Mouse (Mus musculus): ENCODE measurements around the gene Il11ra1.
A peak's percentile ranks its signal among the peaks of the same experiment; 100 is the strongest.
"Not testable (repeated sequence)": the region's sequence is repeated elsewhere in the genome, so short reads cannot be mapped to it uniquely, and the experiment has no call there.

Gene Il11ra1

DNA sequence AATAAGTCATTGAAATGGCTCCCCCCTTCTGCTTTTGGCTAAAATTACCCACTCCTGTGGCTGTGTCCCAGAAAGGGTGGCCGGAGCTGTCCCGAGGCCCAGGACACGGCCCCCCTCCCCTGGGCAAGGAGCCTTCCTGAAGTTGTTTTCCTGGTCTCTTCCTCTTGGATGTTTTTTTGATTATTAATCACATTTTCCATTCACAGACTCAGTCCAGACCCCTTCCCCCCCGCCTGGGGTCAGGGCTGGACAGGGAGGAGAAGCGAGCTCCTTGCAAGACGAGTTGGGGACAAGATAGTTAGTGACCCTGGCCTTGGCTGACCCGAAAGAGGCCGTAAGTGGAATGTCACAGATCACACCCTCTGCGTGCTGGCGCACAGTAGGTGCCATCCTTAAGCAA lies at the start of gene Il11ra1:
Il11ra1 (plus strand) TSS at position 207 of the 400 bp plus-strand sequence.
- not testable (repeated sequence) for DNase-seq

DNA sequence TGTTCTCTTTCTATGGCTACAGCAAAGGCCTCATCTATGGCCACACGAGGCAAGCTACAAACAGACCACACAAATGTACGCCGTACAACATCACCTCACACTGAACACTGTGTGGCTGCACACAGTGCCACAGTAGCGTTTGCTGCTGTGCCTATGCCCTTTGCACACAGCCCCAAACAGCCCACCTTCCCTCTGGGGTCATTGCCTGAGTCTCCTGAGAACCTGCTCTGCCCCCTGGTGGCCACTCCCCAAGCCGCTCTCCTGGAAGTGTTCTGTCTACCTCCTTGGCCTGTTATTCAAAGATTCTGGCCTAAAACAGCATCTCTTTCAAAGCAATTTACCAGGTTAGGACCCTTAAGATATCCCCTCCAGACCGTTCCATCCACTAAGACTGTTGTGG lies 46.5 kb upstream of the Il11ra1 start:
- DNase-seq = peak; percentile 71

DNA sequence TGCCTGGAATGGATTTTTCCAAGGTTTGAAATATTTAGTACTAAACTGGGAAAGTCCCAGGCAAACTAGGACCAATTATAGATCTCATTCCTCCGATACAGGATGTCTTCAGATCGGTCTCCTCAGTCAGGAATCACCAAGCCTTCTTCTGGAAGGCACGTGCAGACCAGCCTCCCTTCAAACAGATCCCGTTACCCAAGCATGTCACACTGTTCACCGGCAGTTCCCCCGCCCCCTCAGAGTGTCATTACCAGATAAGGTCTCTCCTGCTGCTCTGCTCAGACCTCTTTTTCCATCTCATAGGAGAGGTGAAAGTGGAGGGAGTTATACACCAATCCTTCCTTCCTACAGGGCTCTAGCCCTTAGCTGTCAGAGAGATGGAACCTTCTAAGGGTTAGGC lies 46.1 kb upstream of the Il11ra1 start:
- DNase-seq = no peak

DNA sequence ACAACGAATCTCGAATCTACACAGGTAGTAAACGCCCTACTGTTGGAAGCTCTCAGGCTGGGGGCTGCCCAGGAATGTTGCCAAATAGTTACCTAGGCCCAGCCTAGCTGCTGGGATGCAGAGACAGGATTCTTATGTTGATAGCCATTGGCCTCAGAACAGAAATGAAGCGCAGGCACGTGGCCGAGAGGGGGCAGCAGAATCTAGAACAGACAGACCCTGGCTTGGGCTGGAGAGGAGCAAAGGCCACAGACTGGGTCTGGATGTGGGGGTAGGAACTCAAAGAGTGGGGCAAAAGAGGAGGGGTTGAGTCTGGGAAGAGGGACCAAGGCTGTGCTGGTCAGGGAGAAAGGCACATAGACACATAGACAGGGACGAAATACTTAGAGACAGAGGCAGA lies 45.6 kb upstream of the Il11ra1 start:
- DNase-seq = peak; percentile 35

DNA sequence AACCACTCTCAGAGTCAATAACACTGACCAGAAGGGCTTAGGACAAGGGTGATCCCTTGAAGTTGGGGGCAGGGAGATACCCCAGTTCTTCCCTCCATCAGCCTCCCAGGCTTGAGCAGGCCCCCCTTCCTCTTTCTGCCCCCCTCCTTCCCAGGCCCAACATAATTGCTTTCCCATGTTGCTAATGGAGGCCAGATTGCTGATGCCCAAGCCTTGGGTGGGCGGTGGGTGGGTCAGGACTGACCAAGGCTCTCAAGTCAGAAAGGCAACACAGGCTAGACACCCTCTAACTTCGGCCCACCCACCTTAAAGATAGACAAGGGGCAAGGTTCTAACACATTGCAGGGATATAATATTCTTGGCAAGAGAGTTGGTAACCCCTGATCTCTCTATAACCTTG lies 44.3 kb upstream of the Il11ra1 start:
- DNase-seq = no peak

- DNase-seq = no peak
These were observed 41.0 kb upstream of the Il11ra1 start for GRCm38 (mm10) chr4:41658566-41659384.

DNA sequence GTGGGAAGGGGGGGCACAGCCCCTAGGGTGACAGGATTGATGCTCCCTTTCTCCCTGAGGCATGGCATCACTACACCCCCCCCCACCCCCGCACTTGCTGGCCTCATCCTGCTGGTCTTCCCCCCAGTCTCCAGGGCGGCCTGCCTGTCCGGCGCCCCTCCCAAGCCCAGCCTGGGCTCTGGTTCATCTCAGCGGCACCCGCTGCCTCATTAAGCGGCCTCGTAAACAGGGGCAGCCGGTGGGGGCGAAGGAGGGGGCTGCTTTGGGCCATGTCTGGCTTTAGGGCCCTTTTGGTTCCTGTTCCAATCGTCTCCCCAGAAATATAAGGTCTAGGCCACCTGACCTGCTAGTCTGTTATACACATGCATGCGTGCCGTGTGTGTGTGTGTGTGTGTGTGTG lies 40.2 kb upstream of the Il11ra1 start:
- DNase-seq = no peak

GRCm38 (mm10) chr4:41660851-41661430 lies 38.8 kb upstream of the Il11ra1 start:
- DNase-seq = no peak

DNA sequence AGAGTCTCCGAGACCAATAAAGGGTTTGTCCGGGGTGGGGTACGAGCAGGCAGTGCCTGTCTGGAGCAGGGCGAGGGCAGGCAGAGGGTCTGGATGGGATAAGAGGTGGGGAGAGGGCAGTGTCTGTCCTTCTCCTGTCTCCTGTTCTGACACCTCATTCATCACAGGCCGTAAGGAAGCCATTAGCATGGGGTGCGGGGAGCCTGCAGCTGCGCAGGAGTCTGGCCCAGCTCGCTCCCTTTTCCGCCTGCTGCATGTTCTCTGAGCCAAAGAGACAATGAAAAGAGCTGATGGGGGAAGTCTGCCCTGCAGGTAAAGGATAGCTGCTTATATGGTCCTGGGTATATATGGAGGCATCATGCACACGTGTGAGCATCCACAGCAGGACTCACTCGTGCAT lies 37.1 kb upstream of the Il11ra1 start:
- no peak for DNase-seq

GRCm38 (mm10) chr4:41663614-41664013 lies 36.2 kb upstream of the Il11ra1 start:
- no peak for DNase-seq

DNA sequence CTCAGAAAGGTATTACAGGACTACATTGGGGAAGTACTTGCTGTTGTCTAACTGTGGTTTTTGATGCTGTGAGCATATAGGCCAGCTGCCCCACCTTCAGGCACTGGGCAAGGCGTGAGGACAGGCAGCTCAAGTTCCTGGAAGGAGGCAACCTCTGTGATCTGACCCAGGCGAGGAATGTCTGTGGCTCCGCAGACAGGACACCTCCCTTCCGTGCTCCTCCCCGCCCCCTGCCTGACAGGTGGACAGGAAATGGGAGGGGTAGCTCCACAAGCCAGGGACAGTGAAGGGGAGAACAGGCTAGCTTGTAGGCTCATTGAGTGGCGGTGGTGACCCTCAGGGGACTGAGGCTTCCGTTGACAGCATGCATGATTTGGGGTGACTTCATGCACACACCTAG lies 35.3 kb upstream of the Il11ra1 start:
- DNase-seq = no peak

DNA sequence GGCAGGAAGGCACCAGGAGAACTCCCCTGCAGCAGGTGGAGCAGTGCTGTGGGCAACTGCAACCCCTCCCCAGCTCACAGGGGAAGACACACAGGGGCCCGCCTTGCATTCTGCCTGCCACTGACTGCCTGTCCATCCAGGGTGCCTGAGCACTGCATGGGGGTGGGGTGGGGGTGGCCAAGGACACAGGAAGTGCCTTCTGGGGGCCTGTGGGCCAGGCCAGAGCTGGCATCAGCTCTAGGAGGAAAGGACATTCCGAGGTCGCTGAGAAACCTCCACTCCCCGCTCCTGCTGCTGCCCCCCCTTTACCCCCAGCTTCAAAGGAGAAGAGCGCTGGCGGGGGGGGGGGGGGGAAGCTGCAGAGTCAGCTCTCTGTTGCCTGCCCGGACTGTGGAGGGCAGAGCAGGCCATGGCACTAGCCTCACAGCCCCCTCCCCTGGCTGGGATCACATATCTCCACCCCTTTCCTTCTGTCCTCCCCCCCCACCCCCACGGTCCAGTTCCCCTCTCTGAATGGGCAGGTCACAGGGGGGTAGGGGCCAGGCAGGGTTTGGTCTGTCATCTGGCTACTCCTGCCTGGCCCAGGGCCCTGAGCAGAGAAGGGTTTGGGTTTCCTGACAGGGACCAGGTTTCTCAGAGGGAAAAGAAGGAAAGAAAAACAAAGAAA lies 34.6 kb upstream of the Il11ra1 start:
- no peak for DNase-seq

DNA sequence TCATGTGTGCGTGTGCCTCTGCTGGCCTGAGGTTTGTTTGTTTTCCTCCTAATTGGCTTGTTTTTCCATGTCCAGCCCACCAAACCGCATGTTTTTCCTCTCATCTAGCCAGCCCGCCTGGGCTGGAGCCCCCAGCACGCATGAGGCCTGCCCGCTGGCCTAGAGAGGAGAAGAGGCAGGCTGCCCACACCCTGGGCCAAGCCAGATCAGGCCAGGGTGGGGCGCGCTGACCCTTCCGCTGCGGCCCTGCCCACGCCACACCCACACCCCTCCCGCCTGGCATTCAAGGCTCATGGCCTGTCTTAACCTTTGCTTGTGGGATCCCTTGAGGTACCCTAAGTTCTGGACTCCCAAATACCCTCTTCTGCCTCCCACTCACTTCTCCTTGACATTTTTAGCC lies 33.1 kb upstream of the Il11ra1 start:
- no peak for DNase-seq

GRCm38 (mm10) chr4:41670836-41671235 lies 29.0 kb upstream of the Il11ra1 start:
- DNase-seq = no peak

DNA sequence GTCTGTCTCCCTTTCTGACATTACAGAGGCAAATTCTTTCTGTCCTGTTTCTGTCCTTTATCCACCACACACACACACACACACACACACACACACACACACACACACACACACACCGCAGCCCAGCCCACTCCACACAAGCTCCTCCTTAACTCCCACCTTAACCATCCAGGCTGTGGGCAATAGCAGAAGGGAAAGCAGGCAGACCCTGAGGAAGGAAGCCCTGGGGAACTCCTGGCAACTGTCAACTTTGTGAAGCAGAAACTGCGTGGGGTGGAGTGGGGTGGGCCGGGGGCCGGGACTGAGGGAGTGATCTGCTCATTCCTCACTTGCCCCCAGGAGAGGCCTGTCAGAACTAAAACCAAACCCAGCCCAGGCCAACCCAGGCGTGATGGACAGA lies 28.3 kb upstream of the Il11ra1 start:
- DNase-seq = no peak

- DNase-seq = no peak
These were observed 27.8 kb upstream of the Il11ra1 start for GRCm38 (mm10) chr4:41671963-41672480.

GRCm38 (mm10) chr4:41672522-41672963 lies 27.2 kb upstream of the Il11ra1 start:
- no peak for DNase-seq

DNA sequence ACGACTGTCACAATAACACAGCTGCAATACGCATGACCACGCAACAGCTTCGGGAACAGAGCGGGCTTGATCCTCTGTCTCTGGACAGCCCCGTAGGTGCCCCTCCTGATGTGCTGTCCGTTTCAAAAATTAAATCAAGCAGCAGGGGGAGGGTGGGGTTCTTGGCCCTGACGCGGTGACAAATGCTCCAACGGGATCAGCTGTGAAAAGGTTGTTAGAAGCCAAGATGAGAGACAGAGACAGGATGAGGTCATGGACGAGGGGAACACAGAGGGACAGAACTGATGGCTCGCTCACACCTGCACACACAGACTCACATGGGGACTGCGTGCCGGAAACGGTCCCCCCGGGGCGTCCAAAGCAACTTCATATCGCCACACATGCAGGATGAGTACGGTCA lies 26.6 kb upstream of the Il11ra1 start:
- DNase-seq = no peak

GRCm38 (mm10) chr4:41676248-41677005 lies 23.4 kb upstream of the Il11ra1 start:
- DNase-seq = no peak

GRCm38 (mm10) chr4:41677006-41677629 lies 22.7 kb upstream of the Il11ra1 start:
- no peak for DNase-seq

GRCm38 (mm10) chr4:41678863-41679262 lies 20.9 kb upstream of the Il11ra1 start:
- DNase-seq = no peak

DNA sequence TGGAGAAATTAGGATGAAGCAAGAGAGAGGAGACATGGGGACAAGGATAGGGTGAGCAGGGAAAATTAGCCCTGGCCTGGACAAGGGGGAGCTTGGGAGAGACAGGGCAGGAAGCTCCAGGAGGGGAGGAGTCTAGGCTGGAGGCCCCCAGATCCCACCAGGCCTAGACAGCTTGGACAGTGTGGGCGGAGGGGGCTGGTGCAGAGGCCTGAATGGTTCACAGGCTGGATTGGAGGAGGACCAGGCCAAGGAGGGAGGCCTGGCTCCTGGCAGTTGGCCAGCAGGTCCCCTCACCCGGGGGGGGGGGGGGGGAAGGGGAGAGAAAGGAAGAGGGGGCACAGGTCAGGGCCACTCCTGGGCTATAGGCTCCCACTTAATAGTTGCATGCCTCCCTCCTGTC lies 20.5 kb upstream of the Il11ra1 start:
- DNase-seq = no peak

DNA sequence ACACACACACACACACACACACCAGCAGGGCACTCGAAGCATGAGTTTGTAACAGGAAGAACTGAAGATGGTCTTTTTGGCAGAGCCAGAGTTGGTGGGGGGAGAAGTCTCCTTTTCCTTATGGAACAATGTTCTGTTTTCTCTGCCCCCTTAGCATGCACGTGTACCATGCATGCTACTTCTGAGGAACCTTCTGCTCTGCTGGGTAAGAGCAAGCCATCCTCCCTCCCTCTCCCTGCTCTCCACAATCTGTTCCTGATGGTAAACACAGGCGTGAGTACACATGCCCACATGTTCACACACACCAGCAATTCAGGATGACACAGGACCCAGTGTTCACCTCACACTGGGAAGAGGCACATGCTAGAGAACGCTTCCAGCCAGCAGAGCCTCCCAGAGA lies 18.6 kb upstream of the Il11ra1 start:
- peak; percentile 30 for DNase-seq

Measured in right cerebral cortex, adult 18-20 months (tissue).